Mouse (Mus musculus) megakaryocyte-erythroid progenitor cell, adult 5 weeks (primary cell): Measurements from ENCODE around the gene Pigx. TPM values are rescaled to one million over a fixed set of nuclear protein-coding genes. Genes with fewer than 3 reads are reported as not detected.

Experiments used
- polyA plus RNA-seq: library from polyadenylated mRNA; stranded (reverse); fragments of >175 nt; gene quantifications from 2 replicates; pipeline ENCODE4 v1.2.3, GENCODE M21; 2012

Gene Pigx
- polyA plus RNA-seq: 37.7 and 38.6 TPM in 2 replicates

GRCm38 (mm10) chr16:32099638-32100150, at the start of gene Pigx, which contains the start of gene Cep19:
TSS of gene Pigx (minus strand) at chr16:32099740.
TSS of gene Cep19 (plus strand) at chr16:32099800.

GRCm38 (mm10) chr16:32078991-32079511, 20.5 kb downstream of the Pigx start, which contains the start of gene Pak2:
TSS of gene Pak2 (minus strand) at chr16:32079342.

Other genes with a start within 250 kb of the Pigx start
- gene Meltf, start 220.9 kb downstream of the Pigx start, polyA plus RNA-seq: 0.05 TPM in 1 of 2 replicates, not detected in the other
- 0.05 TPM in 1 of 2 replicates, not detected in the other for gene Pigz, start 165.9 kb downstream of the Pigx start, polyA plus RNA-seq
- 67.5 and 68.0 TPM in 2 replicates for gene 0610012G03Rik, start 151.2 kb downstream of the Pigx start, polyA plus RNA-seq
- gene Ncbp2, start 151.2 kb downstream of the Pigx start, polyA plus RNA-seq: 79.6 and 109 TPM in 2 replicates
- 3.0 and 3.1 TPM in 2 replicates for gene Senp5, start 96.5 kb downstream of the Pigx start, polyA plus RNA-seq
- gene Pak2, start 20.4 kb downstream of the Pigx start, polyA plus RNA-seq: 36.0 and 45.3 TPM in 2 replicates
- gene Cep19, start 60 bp upstream of the Pigx start, polyA plus RNA-seq: 4.1 and 6.0 TPM in 2 replicates
- 98.7 and 161 TPM in 2 replicates for gene Nrros, start 65.9 kb upstream of the Pigx start, polyA plus RNA-seq
- gene Bex6, start 80.1 kb upstream of the Pigx start, polyA plus RNA-seq: 13.1 and 13.8 TPM in 2 replicates
- gene Fbxo45, start 147.4 kb upstream of the Pigx start, polyA plus RNA-seq: 7.1 and 8.0 TPM in 2 replicates
- 10.8 and 14.9 TPM in 2 replicates for gene Wdr53, start 147.5 kb upstream of the Pigx start, polyA plus RNA-seq
- not detected in 2 replicates for gene Smco1, start 171.7 kb upstream of the Pigx start, polyA plus RNA-seq
- 8.0 and 11.0 TPM in 2 replicates for gene Rnf168, start 177.7 kb upstream of the Pigx start, polyA plus RNA-seq
- gene Ubxn7, start 232.5 kb upstream of the Pigx start, polyA plus RNA-seq: 1.6 and 4.4 TPM in 2 replicates